Mouse (Mus musculus) retina, embryonic 14.5 days (tissue): ENCODE data around the gene Igsf3.
A peak's percentile ranks its signal among the peaks of the same experiment; 100 is the strongest.
"Not testable (repeated sequence)": the region's sequence is repeated elsewhere in the genome, so short reads cannot be mapped to it uniquely, and the experiment has no call there.

ENCODE experiments used
- DNase-seq: peaks from one replicate; pipeline ENCODE4 v3.0.0-alpha.2; 2015; ENCODE audit warnings: low spot score

The Igsf3 gene

DNA sequence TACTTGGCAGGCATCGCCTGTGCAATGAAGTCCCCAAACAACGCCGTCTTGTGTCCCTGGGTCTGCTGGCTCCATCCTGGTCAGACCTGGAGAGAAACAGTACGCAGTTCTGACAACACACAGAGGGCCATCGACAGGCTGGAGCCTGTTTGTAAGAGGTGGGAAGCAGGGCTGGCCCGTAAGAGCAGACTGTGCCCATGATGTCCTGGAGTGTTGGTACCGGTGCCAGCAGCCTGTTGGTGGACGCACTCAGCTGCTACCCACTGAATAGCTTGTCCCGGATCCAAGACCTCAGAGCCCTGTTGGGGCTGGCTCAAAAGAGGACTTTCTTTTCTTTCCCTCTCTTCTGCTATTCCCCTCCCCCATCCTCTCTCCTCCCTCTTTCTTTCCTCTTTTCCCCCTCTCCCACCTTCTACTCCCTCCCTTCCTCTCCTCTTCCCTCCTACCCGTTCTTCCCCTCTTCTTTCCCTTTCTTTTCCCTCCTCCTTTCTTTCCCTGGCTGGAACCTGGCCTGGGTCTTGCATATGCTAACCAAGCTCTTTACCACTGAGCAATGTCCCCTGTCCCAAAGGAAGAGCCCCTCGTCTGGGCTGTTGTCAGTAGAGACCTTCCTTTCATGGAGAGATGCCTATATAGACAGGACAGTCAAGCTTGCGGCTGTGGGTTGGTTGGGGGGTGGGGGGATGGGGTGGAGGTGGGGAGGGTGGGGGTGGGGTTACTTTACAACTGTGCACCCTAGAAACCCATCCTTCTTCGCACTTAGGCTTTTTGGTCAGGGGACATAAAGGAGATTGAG lies 27.9 kb downstream of the Igsf3 start:
- no peak for DNase-seq

DNA sequence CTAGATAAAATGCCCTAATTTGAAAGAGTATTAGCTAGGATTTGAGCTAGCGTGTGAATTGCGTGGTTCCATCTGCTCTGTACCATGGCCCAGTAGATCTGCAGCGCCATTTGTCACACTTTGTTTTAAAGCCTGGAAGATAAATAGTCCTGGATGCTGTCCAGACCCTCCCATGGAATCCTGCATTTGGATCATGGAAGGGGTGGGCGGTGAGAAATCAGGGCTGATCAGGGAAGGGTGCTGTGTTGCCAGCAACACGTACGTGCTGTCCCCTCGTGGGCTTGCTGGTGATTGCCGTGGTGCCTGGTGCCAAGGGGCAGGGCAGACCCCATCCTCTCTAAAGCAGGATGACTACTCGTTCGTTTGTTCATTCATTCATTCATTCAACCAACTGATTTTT lies 28.6 kb downstream of the Igsf3 start:
- no peak for DNase-seq

DNA sequence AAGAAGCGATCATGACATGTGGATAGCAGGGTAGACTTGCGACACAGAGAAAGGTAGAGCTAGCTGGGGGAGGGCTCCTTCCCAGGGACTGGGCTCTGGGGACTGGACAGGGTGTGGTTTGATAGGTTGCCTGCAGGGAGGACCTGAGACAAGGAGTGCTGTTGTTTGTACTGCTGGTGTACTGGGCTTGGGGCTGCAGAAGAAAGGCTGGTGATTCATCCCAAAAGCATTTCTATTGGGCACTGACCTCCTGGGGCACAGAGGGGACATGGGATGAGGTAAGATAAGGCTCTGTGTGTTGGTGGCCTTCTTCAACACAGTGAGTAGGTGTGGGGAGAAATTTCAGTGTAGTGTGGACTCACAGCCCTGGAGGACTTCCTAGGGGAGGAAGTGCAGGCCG lies 29.2 kb downstream of the Igsf3 start:
- DNase-seq = no peak

DNA sequence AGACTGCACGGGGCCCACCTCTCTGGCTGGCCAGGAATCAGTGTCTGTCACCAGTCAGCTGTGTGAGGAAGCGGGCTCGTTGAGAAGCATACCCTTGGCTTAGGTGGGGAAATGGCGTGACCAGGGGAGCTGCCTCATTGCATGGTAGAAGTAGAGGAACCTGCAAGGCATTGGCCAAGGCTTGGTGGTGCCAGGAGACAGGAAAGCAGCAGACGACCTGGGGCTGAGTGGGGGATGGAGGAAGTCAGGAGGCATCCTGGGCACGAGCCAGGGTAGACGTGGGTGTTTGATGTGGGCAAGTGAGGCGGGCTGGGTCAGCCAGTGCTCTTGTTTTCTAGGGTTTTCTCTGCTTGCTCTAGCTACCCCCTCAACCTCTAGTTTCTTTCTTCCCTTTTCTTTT lies 30.7 kb downstream of the Igsf3 start:
- DNase-seq = no peak

DNA sequence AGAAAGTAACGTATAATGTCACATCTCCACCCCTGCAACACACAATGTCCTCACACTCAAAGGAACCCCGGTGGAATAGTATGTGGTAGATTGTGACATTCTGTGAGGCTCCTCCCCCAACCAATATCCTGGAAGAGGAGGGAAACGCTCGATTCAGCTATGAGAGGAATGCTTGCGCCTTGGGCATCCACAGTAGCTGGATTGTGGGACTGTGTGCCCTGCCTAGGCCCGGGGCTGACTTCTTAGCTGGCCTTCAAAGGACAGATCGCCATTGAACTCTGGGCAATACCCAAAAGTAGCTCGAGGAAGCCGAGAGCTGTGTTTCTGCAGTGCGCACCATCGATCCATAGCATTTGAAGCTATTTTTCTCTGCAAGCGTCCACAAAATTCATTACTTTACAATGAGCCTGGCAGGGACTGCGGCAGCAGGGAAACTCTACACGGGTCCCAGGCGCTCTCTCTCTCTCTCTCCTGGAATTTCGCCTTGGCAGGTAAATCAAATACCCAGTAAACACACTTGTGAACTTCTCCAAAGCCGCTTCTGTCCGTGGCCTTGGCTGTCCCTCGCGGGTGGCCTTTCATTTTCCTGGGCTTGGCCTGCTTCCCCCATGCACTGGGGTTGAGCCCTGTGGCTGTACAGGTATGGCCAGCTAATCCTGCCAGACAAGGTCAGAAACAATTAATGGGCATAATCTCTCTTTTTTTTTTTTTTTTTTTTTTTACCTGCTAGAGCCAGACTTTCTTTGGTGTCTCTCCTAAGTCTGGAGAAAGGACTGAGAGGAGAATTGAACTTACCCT lies 32.3 kb downstream of the Igsf3 start:
- no peak for DNase-seq

DNA sequence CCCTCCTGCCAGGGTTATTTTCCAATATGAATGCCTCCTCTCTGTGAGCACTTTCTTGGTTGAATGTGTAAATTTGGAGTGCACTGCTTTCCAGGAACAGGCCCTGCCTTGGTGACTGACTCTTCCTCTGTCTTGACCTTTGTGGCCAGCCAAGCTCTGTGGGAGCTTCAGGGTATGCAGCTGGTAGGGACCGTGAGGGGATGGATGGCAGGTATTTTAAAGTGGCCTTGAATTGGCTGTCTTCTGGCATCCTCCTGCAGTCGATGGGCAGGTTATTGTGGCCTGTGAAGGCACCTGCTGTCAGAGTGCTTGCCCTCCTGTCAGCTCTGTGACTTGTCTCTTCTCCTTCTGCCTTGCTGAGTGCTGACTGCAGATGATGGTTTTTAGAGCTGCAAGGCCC lies 33.3 kb downstream of the Igsf3 start:
- no peak for DNase-seq

DNA sequence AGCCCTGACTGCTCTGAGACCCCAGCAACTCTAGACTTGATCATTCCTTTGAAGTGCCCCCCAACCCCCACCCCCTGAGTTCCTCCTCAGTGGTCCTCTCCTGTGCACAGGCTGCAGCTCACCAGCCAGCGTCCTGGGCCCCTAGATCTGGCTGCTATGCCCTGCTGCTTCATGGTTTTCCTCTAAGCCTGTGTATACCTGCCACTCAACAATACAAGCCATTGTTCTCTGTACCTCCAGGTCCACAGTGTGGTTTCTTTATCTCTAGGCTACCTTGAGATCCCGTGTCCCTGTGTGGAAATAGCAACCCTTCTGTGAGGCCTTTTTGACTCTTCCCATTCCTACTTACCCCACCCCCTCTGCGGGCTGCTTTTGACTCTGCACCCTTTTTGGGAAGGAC lies 33.9 kb downstream of the Igsf3 start:
- no peak for DNase-seq

DNA sequence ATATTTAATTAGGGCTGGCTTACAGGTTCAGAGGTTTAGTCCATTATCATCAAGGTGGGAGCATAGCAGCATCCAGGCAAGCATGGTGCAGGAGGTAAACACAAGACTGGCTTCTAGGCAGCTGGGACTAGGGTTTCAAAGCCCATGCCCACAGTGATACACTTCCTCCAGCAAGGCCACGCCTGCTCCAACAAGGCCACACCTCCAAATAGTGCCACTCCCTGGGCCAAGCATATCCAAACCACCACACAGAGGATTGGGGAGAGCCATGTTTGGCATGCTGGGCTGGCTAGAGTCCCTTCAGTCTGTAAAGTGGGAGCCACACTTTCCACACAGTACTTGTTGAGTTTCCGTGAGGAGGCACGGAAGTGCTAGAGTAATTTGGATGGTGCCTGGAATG lies 34.7 kb downstream of the Igsf3 start:
- no peak for DNase-seq

DNA sequence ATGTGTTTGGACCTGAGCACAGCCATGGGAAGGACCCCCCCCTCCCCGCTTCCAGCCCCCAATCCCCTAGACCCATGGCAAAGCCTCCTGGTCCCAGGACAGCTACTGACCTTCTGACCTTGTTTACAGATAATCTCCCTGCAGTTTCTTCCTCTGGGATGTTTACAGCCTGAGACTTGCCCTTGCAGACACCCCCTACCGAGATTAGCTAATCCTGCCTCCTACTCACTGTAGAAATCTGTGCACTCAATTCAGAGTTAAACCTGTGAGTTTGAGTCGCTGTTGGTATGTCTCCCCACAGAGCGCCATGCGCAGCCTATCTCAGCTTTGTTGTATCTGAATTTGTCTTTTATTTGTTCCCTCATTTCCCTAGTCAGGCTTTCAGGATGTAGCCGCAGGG lies 35.2 kb downstream of the Igsf3 start:
- DNase-seq = no peak

DNA sequence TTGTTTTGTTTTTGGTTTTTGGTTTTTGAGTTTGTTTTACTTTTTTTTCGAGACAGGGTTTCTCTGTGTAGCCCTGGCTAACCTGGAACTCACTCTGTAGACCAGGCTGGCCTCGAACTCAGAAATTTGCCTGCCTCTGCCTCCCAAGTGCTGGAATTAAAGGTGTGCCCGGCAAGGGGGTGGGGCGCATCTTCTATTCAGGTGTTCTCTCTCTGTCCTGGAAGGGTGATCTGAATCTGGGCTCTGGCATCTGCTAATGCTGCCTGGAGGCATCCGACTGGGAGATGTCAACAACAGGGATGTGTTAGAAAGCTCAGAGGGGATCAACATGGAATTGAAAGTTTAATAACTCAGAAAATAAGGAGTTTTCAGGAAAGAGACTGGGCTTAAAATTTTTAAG lies 36.1 kb downstream of the Igsf3 start:
- DNase-seq = not testable (repeated sequence)

DNA sequence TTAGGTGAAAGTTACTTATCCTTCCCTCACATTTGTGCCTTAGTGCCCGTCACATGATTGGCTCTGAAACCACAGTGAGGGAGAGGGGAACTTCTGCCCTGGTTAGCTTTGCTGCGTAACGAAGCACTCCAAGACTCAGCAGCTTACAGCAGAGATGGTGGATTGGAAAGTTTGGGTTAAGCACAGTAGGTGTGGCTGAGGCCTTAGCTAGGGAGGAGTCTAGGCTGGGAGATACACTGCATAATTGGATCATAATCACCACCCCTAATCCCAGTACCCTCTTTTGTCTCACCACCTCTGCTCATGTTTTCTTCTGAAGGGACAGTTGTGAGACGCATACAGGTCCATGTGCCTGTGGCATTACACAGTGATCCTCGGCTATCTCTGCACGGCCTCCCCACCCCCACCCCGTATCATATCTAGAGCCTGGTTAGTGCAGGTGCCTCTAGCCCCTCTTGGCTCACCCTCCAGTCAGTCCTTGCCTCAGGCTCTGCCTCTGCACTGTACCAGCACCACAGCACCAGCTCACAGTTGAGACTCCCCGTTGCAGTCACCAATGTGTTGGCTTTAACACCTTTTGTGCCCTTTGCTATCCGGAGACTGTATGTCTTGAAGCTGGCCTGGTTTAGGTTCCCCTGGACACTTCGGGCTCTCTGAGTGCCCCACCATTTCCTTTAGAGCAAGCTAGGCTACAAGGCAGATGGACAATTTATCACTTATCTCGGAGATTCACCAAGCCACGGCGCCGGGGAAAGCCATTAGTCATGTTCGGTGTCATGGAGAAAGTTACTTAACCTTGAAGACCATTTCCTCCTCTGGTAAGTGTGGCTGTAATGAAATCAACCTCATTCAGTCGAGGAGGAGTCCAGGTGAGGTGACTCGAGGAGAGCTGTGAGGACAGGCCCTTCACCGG lies 42.1 kb downstream of the Igsf3 start:
- DNase-seq = no peak

DNA sequence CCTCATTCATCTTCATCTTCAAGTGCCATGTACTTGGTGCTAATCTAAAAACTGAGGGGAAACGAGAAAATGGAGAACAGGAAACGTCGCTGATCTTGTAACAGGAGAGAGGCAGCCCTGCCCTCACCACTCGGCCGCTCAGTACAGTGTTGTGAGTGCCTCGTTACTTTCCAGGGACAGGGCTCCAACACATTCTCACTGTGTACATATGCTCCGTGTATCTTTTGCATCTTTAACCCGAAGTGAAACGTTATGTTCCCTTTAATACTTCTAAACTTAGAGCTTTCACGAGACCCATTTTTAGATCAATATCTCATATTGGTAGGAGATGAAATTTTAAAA lies 42.7 kb downstream of the Igsf3 start:
- DNase-seq = no peak

DNA sequence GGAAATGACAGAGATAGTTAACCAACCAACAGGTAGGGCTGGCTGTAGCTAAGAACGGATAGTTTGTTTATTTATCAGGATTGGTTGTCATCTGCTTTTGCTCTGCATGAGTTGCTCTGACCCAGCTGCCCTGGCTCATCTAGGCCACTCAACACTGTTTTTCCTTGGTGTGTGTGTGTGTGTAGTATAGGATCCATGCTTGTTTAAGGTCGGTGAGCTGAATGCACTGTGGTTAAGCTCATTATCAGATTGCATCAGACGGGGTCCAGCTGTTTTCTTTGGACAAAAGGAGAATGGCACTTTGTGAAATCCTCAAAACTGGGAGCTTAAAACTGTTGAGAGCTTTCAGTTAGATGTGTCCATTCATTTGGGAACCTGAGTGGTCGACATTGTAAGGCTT lies 46.3 kb downstream of the Igsf3 start:
- no peak for DNase-seq

DNA sequence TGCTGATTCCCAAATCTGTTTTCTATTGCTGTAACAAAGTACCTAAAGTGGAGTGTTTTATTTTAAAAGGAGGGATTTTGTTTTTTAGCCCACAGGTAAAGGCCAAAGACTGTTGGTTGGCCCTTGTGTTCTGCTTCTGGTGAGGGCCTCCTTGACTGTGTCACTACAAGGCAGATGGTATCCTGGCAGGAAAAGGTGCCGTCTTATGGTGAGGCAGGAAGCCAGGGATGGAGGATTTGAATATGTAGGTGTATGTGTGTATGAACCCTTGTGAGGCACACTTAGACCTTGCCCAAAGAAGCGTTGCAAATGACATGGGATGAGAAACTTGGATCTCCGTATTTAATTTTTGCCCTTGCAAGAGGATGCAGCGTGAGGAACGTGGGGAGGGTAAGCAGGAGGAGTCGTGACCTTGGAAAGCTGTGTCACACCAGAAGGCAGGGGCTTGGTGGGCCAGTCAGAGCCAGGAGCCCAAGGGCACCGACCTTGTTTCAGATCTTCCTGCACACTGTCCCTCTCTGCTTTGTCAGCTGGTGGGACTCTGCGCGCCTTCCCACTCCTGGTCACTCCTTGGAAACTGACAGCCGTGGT lies 47.5 kb downstream of the Igsf3 start:
- no peak for DNase-seq

DNA sequence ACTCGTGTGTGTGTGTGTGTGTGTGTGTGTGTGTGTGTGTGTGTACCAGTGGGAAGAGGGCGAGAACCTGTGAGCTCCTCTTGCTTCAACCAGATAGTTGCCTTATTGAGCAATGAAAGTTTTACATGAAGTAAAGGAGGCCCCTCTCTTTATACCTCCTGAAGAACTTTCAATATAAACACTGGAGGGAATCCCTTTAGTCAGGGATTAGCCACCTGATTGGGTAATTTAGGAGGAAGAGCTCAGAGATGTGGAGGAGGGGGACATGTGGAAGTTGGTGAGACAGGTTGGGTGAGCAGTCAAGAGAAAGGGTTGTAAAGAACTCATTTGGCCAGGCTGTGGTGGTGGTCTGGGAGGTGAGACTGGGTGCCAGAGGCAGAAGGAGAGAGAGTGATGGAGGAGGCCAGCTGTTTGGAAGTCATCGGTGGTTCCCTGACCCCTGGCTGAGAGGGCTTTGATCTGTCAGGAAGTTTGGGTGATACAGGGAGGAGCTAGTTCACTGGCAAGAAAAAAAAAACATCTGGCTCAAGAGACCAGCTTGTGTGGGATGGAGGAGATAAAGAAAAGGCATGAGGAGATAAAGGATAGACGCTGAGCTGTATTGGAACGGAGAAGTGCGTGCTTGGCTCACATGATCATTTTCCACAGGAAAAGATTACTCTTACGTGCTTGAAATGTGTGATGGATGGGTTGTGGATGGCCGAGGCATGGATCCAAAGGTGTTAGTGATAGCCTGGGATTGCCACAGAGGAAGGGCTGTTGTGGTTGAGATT lies 53.3 kb downstream of the Igsf3 start:
- no peak for DNase-seq

DNA sequence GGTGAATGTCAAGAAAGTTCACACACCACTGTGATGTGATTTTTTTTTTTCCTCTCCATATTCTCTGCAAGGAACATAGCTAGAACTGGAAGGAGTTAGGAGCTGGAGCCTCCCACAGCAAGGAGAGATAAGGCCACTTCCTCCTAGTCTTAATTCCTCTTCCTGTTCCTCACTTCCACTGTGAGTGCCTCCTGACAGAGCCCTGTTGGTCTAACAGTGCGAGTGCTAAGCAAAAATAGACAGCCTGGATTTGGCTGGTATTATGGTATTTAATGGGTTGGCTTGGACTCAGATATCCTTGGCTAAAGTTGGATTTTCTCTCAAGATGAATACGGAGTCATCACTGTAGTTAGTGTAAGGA lies 53.9 kb downstream of the Igsf3 start:
- DNase-seq = no peak

DNA sequence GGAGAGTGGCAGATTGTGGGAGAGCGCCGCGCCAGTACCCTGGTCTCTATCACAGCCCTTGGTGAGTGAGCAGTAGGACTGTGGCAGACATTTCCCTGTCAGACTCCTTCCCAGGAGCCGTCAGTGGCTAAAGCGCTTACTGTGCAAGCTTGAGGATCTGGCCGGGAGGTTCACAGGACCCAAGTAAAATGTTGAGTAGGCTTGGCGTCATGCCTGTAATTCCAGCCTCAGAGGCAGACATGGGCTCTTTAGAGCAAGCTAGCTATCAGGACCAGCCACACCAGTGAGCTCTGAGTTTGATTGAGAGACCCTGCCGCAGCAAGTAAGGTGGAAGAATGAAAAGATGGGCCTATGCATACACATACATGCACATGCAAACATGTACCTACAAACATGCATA lies 58.8 kb downstream of the Igsf3 start:
- DNase-seq = no peak

DNA sequence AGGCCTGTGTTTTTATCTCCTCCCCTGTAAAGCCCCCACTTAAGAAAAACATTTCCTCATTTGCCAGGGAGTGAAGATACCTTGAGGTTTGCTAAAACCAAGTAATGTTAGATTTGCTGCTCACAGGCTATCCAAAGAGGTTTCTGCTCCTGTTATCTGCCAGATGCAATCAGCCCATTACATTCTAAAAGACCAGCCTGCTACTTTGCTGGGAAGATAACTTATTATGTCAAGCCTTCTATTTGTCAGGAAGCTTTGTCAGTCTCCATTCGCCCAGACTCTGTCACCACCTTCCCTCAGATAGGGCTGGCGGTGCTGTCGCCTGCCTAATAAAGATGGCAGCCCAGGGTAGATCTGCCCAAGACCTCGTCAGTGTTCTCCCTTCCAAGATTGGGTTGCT lies 59.6 kb downstream of the Igsf3 start:
- no peak for DNase-seq

DNA sequence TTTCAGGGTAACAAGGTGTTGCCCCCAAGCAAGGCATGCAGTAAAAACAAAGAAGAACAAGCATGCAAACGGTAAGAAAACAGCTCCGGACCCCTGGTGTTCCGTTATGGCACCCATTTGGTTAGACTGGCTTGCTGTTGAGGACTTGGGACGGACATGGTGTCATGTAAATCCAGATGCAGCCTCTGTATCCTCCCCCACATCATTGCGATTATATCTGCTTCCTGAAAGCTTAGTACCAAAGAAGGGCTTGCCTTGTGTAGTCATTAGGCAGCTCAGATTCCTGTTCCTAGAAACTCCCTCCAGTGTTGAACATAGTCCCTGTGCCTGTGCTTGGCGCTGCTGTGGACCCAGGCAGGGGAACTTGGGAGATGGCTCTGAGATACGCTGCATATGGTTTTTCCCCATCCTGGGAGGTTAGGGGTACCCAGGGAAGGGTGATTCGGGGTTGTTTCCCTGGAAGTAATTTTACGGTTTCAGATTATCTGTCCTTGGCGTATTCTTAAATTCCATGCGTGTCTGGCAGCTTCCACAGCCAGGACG lies 60.2 kb downstream of the Igsf3 start:
- no peak for DNase-seq

DNA sequence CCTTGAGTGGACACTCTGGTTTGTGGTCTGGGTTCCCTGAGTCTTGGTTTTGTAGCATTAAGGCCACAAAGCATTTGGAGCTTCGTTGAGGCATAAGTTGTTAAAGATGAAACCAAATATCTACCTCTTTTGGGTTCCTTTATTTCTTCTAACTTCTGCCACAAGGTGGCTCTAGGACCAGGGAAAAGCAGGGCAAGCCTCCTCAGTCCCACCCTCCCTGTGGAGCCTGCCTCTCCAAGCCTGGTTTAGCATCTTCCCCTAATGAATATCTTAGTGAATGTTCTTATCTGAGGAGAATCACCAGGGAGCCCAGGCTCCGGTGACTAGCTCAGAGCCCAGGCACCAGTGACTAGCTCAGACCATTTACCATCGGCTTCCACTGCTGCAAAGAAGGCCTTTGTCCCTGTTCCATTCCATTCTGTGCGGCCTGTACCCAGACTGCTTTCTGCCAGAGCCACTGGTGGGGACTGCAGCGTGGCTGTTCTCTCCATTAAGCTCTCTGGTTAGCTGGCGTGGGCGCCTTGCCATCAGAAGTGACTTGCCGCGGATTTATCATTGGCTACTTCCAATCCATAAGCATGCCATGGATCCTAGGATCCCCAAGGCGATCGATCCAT lies 66.5 kb downstream of the Igsf3 start:
- peak; percentile 56 for DNase-seq

DNA sequence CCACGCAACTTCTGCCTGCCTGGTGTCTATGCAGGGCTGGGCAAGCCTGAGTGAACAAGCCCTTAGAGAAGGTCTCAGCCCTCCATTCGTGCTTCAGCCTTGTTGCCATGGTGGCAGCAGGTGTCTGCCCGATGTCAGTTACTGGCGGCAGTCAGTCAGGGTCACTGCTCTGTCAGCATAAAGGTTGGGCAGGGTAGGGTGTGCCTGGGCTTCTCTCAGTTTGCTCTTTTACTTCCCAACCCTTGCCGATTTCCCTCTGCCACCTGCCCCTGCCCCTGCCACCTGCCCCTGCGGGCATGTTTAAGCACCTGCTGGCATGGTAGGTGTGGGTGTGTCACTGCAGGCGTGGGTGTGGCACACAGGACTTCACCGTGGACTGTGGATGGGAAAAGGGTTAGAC lies 67.6 kb downstream of the Igsf3 start:
- DNase-seq = no peak
